Mouse (Mus musculus) thymus, postnatal 4 days (tissue): ENCODE measurements at regions not wholly inside any gene's neighbourhood (a gene's known extent, or its start where the extent isn't known, plus 50 kb on each side); places are given as distances from the start of the nearest gene placed in this dataset.
A peak's percentile ranks its signal among the peaks of the same experiment; 100 is the strongest.

Experiments used
- DNase-seq: peaks from one replicate; pipeline ENCODE4 v3.0.0; 2021

DNA sequence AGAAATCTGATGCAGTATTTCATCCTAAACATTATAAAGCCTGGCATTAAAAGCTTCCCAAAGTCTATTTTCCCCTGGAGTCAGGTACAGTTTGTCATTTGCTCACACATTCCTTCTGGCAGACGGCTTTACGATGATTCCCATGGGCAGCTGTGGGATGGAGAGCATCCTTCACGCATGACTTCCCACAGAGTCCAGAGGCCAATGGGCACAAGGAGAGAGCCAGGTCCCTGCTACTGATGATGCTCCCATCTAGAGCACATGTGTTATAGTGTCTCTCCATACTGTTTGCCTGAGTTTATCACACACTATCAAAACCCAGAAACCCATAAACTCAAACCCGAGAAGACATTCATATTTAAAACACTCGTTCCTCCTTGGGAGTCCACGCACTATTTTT, 270.8 kb upstream of the Noct start:
- DNase-seq = no peak

DNA sequence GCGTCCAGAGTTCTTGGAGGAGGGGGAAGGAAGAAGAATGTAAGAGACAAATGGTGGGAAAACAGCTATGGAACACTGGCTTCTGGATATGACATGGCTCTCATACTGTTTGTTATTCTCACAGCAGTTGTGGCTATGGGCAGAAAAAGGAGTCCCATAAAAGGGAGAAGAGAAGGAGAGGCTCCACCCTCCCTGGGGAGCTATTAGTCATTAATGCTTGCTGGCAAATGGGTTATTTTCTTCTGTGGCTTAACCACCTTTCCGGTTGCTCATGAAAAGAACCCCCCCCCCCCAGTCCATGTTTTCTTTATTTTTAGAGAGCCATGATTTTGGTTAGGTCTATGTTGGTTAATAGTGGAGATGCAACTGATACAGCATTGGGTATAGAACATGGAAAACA, 253.9 kb upstream of the Noct start:
- no peak for DNase-seq

- no peak for DNase-seq
Measured at GRCm38 (mm10) chr3:50973081-50973480, 251.2 kb upstream of the Noct start.

DNA sequence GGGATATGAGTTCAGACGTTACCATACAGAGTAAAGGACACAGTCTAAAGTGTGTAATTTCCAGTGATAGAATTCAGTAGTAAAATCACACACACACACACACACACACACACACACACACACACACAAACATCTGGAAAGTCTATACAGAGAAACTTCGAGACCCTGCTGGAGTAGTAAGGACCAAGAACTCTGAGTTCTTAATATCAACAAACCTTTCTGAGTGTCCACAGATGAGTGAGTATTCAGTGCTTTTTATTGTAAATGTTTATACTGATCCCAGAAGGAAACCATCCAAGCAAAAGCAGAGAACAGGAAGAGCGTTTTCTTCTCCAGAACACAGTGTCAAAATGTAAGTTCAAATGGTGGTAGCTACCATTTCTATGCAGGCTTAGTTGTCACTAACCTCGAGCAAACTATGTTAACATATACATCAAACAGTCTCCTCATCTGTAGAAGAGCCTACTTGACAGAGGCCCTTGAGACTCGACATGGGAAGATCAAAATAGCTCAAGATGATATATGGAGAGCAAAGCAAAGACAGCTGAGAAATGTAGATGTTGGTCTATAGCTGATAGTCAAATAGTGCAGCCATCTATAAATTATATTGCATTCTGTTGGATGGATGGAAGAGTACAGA, 248.0 kb upstream of the Noct start:
- no peak for DNase-seq

DNA sequence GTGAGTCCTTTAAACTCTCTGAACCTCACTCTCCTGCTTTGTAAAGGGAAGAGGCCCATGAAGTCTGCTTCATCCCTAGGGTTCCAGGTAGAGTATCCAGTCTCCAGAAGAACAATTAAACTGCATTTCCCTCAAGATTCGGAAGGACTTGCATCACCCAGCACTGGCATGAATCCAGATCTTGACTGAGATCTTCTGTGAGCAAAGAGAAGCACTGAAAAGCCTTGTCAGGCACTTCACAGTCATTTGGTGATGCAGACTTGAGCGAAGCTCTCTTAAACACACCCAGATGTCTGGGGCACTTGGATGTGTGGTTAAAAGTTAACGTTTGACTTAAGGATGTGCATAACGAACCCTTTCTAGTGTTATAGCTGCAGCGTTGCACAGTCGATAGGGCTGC, 247.4 kb upstream of the Noct start:
- DNase-seq = no peak

DNA sequence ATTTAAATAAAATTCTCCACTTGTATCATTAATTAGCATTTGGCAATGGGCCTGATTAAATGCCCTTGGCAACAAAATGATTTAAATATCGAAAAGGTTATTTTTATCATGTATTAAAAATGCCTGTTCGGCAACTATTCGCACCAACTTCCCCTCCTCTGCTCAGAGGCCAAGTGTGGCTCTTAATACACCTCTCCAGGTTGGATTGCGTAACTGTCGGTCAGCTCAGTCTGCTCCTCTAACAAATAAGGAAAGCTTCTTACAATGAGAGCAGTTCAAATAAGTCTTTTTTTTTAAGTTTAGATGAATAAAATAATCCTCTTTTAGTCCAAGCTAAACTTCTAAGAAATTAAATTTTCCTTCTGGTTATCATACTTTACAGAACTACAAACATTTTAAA, 245.6 kb upstream of the Noct start:
- no peak for DNase-seq

DNA sequence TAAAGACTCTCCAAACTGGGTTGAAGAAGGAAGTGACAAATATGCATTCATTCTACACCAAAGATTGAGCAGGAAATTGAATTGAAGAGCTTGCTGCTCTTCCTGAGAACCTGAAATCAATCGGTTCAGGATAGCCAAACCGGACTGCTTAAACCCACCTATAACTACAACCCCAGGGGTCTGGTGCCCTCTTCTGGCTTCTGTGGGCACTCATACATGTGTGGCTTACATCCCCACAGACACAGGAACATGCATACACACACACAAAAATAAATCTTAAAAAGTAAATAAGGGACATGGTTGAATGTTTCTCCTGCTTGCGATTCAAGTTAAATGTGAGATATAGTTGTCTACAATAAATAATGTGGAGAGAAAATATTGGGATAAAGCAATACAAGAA, 244.7 kb upstream of the Noct start:
- peak; percentile 13 for DNase-seq

- no peak for DNase-seq
Measured at GRCm38 (mm10) chr3:50981751-50982150, 242.5 kb upstream of the Noct start.

DNA sequence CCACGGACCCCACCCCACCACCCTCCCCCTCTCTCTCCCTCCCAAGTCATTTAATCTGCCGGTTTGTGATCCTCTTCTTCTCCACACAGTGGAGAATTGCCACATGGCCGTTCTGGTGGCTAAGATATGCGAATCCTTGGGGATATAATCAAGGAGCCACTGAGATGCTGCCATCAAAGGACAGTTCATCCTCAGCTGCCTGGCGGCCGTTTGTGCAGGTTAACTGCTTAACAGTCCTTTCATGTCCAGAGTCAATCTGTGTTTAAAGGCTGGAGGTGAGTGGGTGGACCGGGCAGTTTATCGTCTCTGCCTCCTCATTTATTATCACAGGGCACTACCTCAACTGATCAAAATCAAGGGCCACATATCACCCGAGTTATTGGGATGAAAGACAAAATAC, 241.6 kb upstream of the Noct start:
- DNase-seq = no peak

- DNase-seq = no peak
Measured at GRCm38 (mm10) chr3:50983126-50983525, 241.1 kb upstream of the Noct start.

- no peak for DNase-seq
Measured at GRCm38 (mm10) chr3:50983962-50984765, 240.1 kb upstream of the Noct start.

GRCm38 (mm10) chr3:50987821-50988220, 236.4 kb upstream of the Noct start:
- DNase-seq = no peak

DNA sequence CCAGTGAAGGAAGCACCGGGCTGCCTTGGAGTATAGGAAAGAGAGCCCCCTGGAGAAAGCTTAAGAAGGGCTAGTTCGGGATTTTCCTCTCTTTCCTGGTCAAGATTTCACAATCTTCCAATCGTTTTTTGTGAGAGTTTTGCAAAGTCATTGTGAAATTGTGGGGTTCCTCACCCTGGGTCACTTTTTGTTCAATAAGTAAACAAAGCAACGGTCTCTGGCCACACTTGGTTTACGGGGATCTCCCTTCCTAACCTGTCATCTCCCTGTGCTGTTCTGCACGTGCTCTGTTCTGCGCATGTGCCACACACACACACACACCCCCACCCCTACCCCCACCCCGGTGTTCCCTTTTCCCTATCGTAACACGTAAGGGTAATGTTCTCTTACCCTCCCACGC, 233.4 kb upstream of the Noct start:
- DNase-seq = no peak

GRCm38 (mm10) chr3:50992581-50993313, 231.5 kb upstream of the Noct start:
- DNase-seq = no peak

GRCm38 (mm10) chr3:50999745-51000144, 224.5 kb upstream of the Noct start:
- no peak for DNase-seq

GRCm38 (mm10) chr3:51000938-51001337, 223.3 kb upstream of the Noct start:
- DNase-seq = no peak

DNA sequence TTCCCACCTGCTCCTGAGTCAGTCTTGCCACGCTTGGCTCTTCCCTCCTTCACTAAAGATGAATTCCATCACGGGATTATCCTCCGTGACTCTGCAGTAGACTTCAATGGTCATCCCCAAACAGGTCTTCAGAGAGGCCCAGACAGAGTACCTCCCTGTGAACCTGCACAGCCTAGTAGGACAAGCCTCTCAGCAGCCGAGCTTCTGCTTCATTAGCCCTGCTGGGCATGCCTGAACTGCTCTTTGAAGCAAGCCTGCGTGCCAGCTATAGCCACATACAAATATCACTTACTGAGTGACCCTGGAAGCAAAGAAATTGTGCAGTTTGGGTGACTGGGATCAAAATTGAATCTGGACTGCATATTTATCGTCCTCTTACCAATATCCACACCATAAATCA, 221.6 kb upstream of the Noct start:
- DNase-seq = no peak

- DNase-seq = no peak
Measured at GRCm38 (mm10) chr3:51003506-51004170, 220.6 kb upstream of the Noct start.

DNA sequence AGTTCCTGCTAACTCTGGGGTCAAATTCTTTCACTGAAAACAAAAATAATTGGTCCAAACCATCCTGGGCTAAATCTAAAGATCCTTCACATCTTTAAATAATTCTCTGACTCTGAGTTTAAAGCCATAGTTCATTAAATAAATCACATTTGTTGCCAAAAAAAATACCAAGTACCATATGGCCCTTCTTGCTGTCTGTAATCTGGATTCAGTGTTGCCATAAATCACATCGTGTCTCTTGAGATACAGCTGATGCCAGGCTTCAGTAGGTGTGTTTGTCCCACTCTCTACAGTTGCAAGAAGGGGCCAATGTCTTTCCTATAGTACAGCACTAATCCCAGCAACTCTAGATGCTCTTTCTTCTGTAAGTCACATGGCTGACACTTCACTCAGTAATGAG, 220.0 kb upstream of the Noct start:
- DNase-seq = no peak

DNA sequence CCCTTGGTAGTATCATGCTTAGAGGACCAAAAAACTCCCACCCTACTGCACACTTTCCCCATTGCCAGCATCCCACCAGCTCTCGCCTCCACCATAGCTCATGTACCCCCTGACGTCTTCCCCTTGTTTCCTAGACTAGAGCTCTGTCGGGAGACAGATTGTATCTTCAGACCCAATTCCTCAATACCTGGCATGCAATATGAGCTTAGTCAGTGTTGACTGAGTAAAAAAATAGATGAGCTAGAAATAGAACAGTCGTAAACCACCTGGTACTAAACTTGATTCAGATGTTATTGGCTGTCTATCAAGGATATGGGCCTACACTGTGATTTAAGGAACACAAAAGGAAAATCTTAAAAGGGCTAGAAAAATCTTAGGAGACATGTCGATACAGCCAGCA, 215.1 kb upstream of the Noct start:
- no peak for DNase-seq

- DNase-seq = no peak
Measured at GRCm38 (mm10) chr3:51019650-51020346, 204.4 kb upstream of the Noct start.

DNA sequence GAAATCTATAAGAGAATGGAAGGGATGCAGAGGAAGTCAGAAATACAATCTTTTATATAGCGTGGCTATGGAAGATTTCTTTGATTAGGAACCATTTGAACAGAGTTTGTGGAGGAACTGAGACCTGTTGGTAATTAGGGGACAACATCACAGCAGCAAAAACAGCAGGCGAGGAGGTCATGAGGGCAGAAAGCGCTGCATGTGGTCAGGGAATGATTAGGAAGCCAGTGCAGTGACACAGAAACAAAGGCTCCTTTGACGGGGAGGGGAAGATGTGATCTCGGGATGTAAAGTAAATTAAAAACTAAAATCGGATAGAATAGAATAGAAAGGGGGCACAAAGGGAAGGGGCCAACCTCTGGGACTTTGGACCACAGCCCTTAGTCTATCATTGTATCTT, 199.6 kb upstream of the Noct start:
- DNase-seq = no peak

DNA sequence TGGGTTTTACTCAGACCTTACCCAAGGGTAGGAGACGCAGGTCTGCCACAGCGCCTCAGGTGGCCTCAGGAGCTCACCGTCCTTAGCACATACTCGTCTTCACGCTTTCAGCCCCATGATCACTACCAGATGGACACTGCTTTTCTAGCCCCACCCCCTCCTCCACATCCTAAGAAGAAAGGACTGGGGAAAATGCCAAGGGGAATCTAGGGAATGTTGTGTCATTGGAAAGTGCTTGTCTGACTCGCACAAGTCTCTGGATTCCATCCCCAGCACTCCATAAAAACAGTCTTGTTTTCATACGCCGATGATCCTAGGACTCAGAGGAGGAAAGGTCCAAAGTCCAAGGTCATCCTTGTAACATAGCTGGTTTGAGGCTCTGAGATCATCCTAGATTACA, 192.4 kb upstream of the Noct start:
- DNase-seq = no peak
